Mouse (Mus musculus) limb, embryonic 11.5 days (tissue): ENCODE measurements at regions not wholly inside any gene's neighbourhood (a gene's known extent, or its start where the extent isn't known, plus 50 kb on each side); places are given as distances from the start of the nearest gene placed in this dataset.

Source experiments
- ATAC-seq: fragments of 200-750 bp; cut with Nextera tagmentation; 2 replicates; pipeline ENCODE4 v1.8.0; 2017; ENCODE audit warnings: low read depth; ENCODE audit not compliant: insufficient number of reproducible peaks, low FRiP score, low TSS enrichment
- DNase-seq: peaks from one replicate; pipeline ENCODE4 v3.0.0-alpha.2; 2015; ENCODE audit warnings: low spot score
- H3K27ac ChIP-seq: fragments of 300-500 bp; sonication (generic); replicated peaks from 2 replicates; pipeline ENCODE4 v1.5.1; 2014; ENCODE audit warnings: low read depth, mild to moderate bottlenecking, low read length
- H3K27me3 ChIP-seq: fragments of 300-500 bp; sonication (generic); 2 replicates; pipeline ENCODE4 v1.6.1; 2014; ENCODE audit warnings: mild to moderate bottlenecking, low read length, mixed read lengths; ENCODE audit not compliant: control insufficient read depth, insufficient read depth
- H3K36me3 ChIP-seq: fragments of 300-500 bp; sonication (generic); 2 replicates; pipeline ENCODE4 v1.6.1; 2014; ENCODE audit warnings: mild to moderate bottlenecking, low read length, moderate library complexity, mixed read lengths; ENCODE audit not compliant: control insufficient read depth, insufficient read depth
- H3K4me1 ChIP-seq: fragments of 300-500 bp; sonication (generic); 2 replicates; pipeline ENCODE4 v1.6.1; 2014; ENCODE audit warnings: low read length, mixed read lengths; ENCODE audit not compliant: control insufficient read depth, insufficient read depth
- H3K4me2 ChIP-seq: fragments of 300-500 bp; sonication (generic); 2 replicates; pipeline ENCODE4 v1.6.1; 2014; ENCODE audit warnings: low read depth, mild to moderate bottlenecking, moderate library complexity; ENCODE audit not compliant: severe bottlenecking
- H3K4me3 ChIP-seq: fragments of 300-500 bp; sonication (generic); 2 replicates; pipeline ENCODE4 v1.5.1; 2014; ENCODE audit warnings: low read depth, low read length
- H3K9ac ChIP-seq: fragments of 300-500 bp; sonication (generic); 2 replicates; pipeline ENCODE4 v1.6.1; 2014; ENCODE audit warnings: mild to moderate bottlenecking, low read length
- H3K9me3 ChIP-seq: fragments of 300-500 bp; sonication (generic); 2 replicates; pipeline ENCODE4 v1.6.1; 2016; ENCODE audit warnings: low read length; ENCODE audit not compliant: control insufficient read depth
- WGBS: fragments of 180-500 bp; shearing (Covaris S2); extraction: QIAGEN DNeasy Blood & Tissue Kit; methylation state at CpG from one replicate; pipeline ENCODE4 v1.1.7; 2014; 5-methylcytosine and 5-hydroxymethylcytosine counted together

- WGBS, result 85% methylated on average over 3 of the region's 3 CpGs
- ATAC-seq (no peak), DNase-seq (no peak)
- no peaks in the 10 kb centered on the region for H3K9me3 ChIP-seq
- H3K9ac ChIP-seq, result no peak overlapping the region
- no peak overlapping the region for H3K27ac ChIP-seq
- no peak overlapping the region for H3K4me3 ChIP-seq
- peaks cover 23% of the 10 kb centered on the region for H3K4me1 ChIP-seq
- H3K4me2 ChIP-seq, result no peak overlapping the region
- no peaks in the 10 kb centered on the region for H3K36me3 ChIP-seq
- H3K27me3 ChIP-seq, result no peaks in the 10 kb centered on the region
These were observed 284.3 kb downstream of the Gm11361 start for GRCm38 (mm10) chr13:28541607-28542006.

- Histone ChIP-seq H3K4me1 (peaks cover 3% of the 10 kb centered on the region; the same call in 1 of the 2 replicates), H3K4me2 (no peak overlapping the region), H3K4me3 (no peak overlapping the region), H3K9me3 (no peaks in the 10 kb centered on the region; the same call in 1 of the 2 replicates), H3K36me3 (no peaks in the 10 kb centered on the region), H3K9ac (no peak overlapping the region), H3K27ac (no peak overlapping the region), H3K27me3 (no peaks in the 10 kb centered on the region)
- DNase-seq (no peak), ATAC-seq (no peak)
- 95% methylated on average over 1 of the region's 1 CpGs for WGBS
These were observed 275.8 kb downstream of the Gm11361 start for GRCm38 (mm10) chr13:28533080-28533479.

- no peak for DNase-seq
- no peak for ATAC-seq
- no peaks in the 10 kb centered on the region; the same call in 1 of the 2 replicates for H3K9me3 ChIP-seq
- WGBS, result 81% methylated on average over 3 of the region's 3 CpGs
- H3K9ac ChIP-seq, result no peak overlapping the region
- H3K4me1 ChIP-seq, result peaks cover 3% of the 10 kb centered on the region; the same call in 1 of the 2 replicates
- H3K27me3 ChIP-seq, result no peaks in the 10 kb centered on the region
- no peaks in the 10 kb centered on the region for H3K36me3 ChIP-seq
- H3K4me2 ChIP-seq, result no peak overlapping the region
- no peak overlapping the region for H3K4me3 ChIP-seq
- no peak overlapping the region for H3K27ac ChIP-seq
These were observed 274.9 kb downstream of the Gm11361 start for GRCm38 (mm10) chr13:28532278-28532677.

- Histone ChIP-seq H3K4me3 (no peak overlapping the region), H3K9ac (no peak overlapping the region), H3K36me3 (no peaks in the 10 kb centered on the region), H3K4me2 (no peak overlapping the region), H3K9me3 (no peaks in the 10 kb centered on the region; the same call in 1 of the 2 replicates), H3K27ac (no peak overlapping the region), H3K4me1 (peaks cover 3% of the 10 kb centered on the region; the same call in 1 of the 2 replicates), H3K27me3 (no peaks in the 10 kb centered on the region)
- no peak for ATAC-seq
- DNase-seq, result no peak
- WGBS, result 83% methylated on average over 5 of the region's 5 CpGs
These were observed 274.2 kb downstream of the Gm11361 start for GRCm38 (mm10) chr13:28531534-28531999.

GRCm38 (mm10) chr13:28530947-28531346 lies 273.6 kb downstream of the Gm11361 start:
- H3K9ac ChIP-seq, result no peak overlapping the region
- no peaks in the 10 kb centered on the region; the same call in 1 of the 2 replicates for H3K9me3 ChIP-seq
- H3K4me3 ChIP-seq, result no peak overlapping the region
- H3K4me1 ChIP-seq, result peaks cover 3% of the 10 kb centered on the region; the same call in 1 of the 2 replicates
- DNase-seq (no peak), ATAC-seq (no peak)
- H3K27me3 ChIP-seq, result no peaks in the 10 kb centered on the region
- no peak overlapping the region for H3K4me2 ChIP-seq
- 91% methylated on average over 3 of the region's 3 CpGs for WGBS
- H3K27ac ChIP-seq, result no peak overlapping the region
- H3K36me3 ChIP-seq, result no peaks in the 10 kb centered on the region

- 89% methylated on average over 4 of the region's 4 CpGs for WGBS
- DNase-seq (no peak), ATAC-seq (no peak)
- Histone ChIP-seq H3K27ac (no peak overlapping the region), H3K9ac (no peak overlapping the region), H3K27me3 (no peaks in the 10 kb centered on the region), H3K4me3 (no peak overlapping the region), H3K9me3 (no peaks in the 10 kb centered on the region; the same call in 1 of the 2 replicates), H3K4me1 (peaks cover 3% of the 10 kb centered on the region; the same call in 1 of the 2 replicates), H3K36me3 (no peaks in the 10 kb centered on the region), H3K4me2 (no peak overlapping the region)
These were observed 271.7 kb downstream of the Gm11361 start for GRCm38 (mm10) chr13:28528898-28529511.

- no peak overlapping the region for H3K27ac ChIP-seq
- H3K9me3 ChIP-seq, result no peaks in the 10 kb centered on the region; the same call in 1 of the 2 replicates
- no peak overlapping the region for H3K4me2 ChIP-seq
- DNase-seq, result no peak
- H3K9ac ChIP-seq, result no peak overlapping the region
- no peak overlapping the region for H3K4me3 ChIP-seq
- no peak for ATAC-seq
- WGBS, result 95% methylated on average over 1 of the region's 1 CpGs
- H3K27me3 ChIP-seq, result no peaks in the 10 kb centered on the region
- no peaks in the 10 kb centered on the region for H3K36me3 ChIP-seq
- H3K4me1 ChIP-seq, result peaks cover 5% of the 10 kb centered on the region
These were observed 269.0 kb downstream of the Gm11361 start for GRCm38 (mm10) chr13:28526299-28526698.

- Histone ChIP-seq H3K9ac (no peak overlapping the region), H3K9me3 (no peaks in the 10 kb centered on the region), H3K4me1 (peaks cover 5% of the 10 kb centered on the region), H3K27me3 (no peaks in the 10 kb centered on the region), H3K27ac (no peak overlapping the region), H3K4me2 (no peak overlapping the region), H3K36me3 (no peaks in the 10 kb centered on the region), H3K4me3 (no peak overlapping the region)
- DNase-seq (no peak), ATAC-seq (no peak)
- WGBS, result 86% methylated on average over 3 of the region's 3 CpGs
These were observed 267.1 kb downstream of the Gm11361 start for GRCm38 (mm10) chr13:28524411-28524810.

- H3K27ac ChIP-seq, result no peak overlapping the region
These were observed 262.8 kb downstream of the Gm11361 start for GRCm38 (mm10) chr13:28520127-28520482.

More at GRCm38 (mm10) chr13:28520127-28520482, 262.8 kb downstream of the Gm11361 start:
- Histone ChIP-seq H3K36me3 (no peaks in the 10 kb centered on the region), H3K9me3 (no peaks in the 10 kb centered on the region), H3K4me3 (no peak overlapping the region), H3K4me2 (no peak overlapping the region), H3K27me3 (no peaks in the 10 kb centered on the region), H3K9ac (no peak overlapping the region), H3K4me1 (peaks cover 5% of the 10 kb centered on the region)
- ATAC-seq, result no peak
- WGBS, result 58% methylated on average over 1 of the region's 1 CpGs
- DNase-seq, result no peak
